In genomic region chr1:135159074-135159473, GRCm38 (mm10) we compare ENCODE assay signal across 12 mouse cellular contexts. TPM values are rescaled to one million over a fixed set of nuclear protein-coding genes. Genes with fewer than 3 reads are reported as not detected.
DNase-seq lines count a peak whose midpoint lies in the region; ATAC-seq and TF ChIP-seq lines count a peak whose summit lies in the region.
"Had no signal": no experiment of that assay in that cellular context is flagged by ENCODE, and none has a peak within 500 bp of the region (broad histone marks: within the 10 kb centered on the region; RNA-seq: fewer than 3 reads in every experiment).

No protein-coding gene starts in this region.

- TF ChIP-seq EP300 in liver, postnatal 0 days (IDR thresholded peaks at IDR 0.05; ENCODE audit: low read depth), result no peak

- H3K36me3 ChIP-seq in forebrain, postnatal 0 days (ENCODE audit: insufficient read depth), result peaks cover 22% of the 10 kb centered on the region
- H3K36me3 ChIP-seq in neural tube, embryonic 13.5 days, result peaks cover 24% of the 10 kb centered on the region
- peaks cover 14% of the 10 kb centered on the region for H3K36me3 ChIP-seq in liver, postnatal 0 days (replicated peaks; ENCODE audit: insufficient read depth, low read length)

- peaks cover 7% of the 10 kb centered on the region; the same call in 1 of the 2 replicates for H3K4me1 ChIP-seq in forebrain, postnatal 0 days (ENCODE audit: insufficient read depth)
- H3K4me1 ChIP-seq in neural tube, embryonic 13.5 days (replicated peaks), result peaks cover 50% of the 10 kb centered on the region
- peaks cover 2% of the 10 kb centered on the region; the same call in 1 of the 2 replicates for H3K4me1 ChIP-seq in liver, postnatal 0 days (ENCODE audit: insufficient read depth)

- peak; percentile 75 for ATAC-seq in forebrain, postnatal 0 days
- peak; percentile 73 for ATAC-seq in neural tube, embryonic 13.5 days (ENCODE audit: low read depth)
- ATAC-seq in liver, postnatal 0 days, result no peak
- ATAC-seq: Patski had no signal

- H3K9me3 ChIP-seq in forebrain, postnatal 0 days (ENCODE audit: low read length), result no peaks in the 10 kb centered on the region
- H3K9me3 ChIP-seq in neural tube, embryonic 13.5 days, result no peaks in the 10 kb centered on the region
- H3K9me3 ChIP-seq in liver, postnatal 0 days (ENCODE audit: low read length), result no peaks in the 10 kb centered on the region
- H3K9me3 ChIP-seq: liver, embryonic 15.5 days had no signal

- no peak overlapping the region for H3K4me3 ChIP-seq in forebrain, postnatal 0 days (ENCODE audit: low read depth, low read length)
- H3K4me3 ChIP-seq in neural tube, embryonic 13.5 days, result no peak overlapping the region
- no peak overlapping the region for H3K4me3 ChIP-seq in liver, postnatal 0 days (ENCODE audit: low read depth, low read length)
- H3K4me3 ChIP-seq: liver, embryonic 15.5 days had no signal

- DNase-seq in layer of hippocampus, adult 11-12 months (ENCODE audit: low spot score), result peak; percentile 73
- no peak for DNase-seq in layer of hippocampus, adult 9-10 months (ENCODE audit: low spot score)
- peak; percentile 80 for DNase-seq in forebrain, postnatal 0 days
- DNase-seq in left cerebral cortex, postnatal 10 days (ENCODE audit: extremely low spot score in 1 of 2, low spot score in 2 of 2), result peak; percentile 75 to 76
- no peak for DNase-seq in liver, postnatal 0 days
- no peak for DNase-seq in ovary, postnatal 10 days (ENCODE audit: low spot score)
- no peak for DNase-seq in thymus, postnatal 4 days

- no peak overlapping the region for H3K4me2 ChIP-seq in forebrain, postnatal 0 days (ENCODE audit: low read depth)
- 0 out of 2 replicates have a peak overlapping the region, but pooled peaks have one; percentile 9 for H3K4me2 ChIP-seq in neural tube, embryonic 13.5 days
- no peak overlapping the region for H3K4me2 ChIP-seq in liver, postnatal 0 days (ENCODE audit: low read depth, low read length)
- H3K4me2 ChIP-seq: liver, embryonic 15.5 days had no signal

- H3K9ac ChIP-seq in forebrain, postnatal 0 days, result no peak overlapping the region
- no peak overlapping the region for H3K9ac ChIP-seq in neural tube, embryonic 13.5 days
- no peak overlapping the region for H3K9ac ChIP-seq in liver, postnatal 0 days (replicated peaks)
- H3K9ac ChIP-seq: liver, embryonic 15.5 days had no signal

- no peak for TF ChIP-seq CTCF in forebrain, postnatal 0 days (IDR thresholded peaks at IDR 0.05; ENCODE audit: low read depth)
- TF ChIP-seq CTCF in liver, postnatal 0 days (IDR thresholded peaks at IDR 0.05; ENCODE audit: low read depth), result no peak

- intact Hi-C loops in left cerebral cortex, postnatal 10 days (cut with DNase I), result loop anchor here (5.0 kb wide), 1 partner anchor 213 kb away; no protein-coding TSS in a partner anchor

- WGBS in forebrain, postnatal 0 days, result 16% methylated on average over 7 of the region's 7 CpGs
- 34% methylated on average over 7 of the region's 7 CpGs for WGBS in neural tube, embryonic 13.5 days
- WGBS in liver, postnatal 0 days (ENCODE audit: insufficient replicate concordance), result 79% methylated on average over 7 of the region's 7 CpGs

- peak overlapping the region; percentile 69 for H3K27ac ChIP-seq in forebrain, postnatal 0 days (ENCODE audit: low read depth, low read length)
- peak overlapping the region; percentile 89 for H3K27ac ChIP-seq in neural tube, embryonic 13.5 days (replicated peaks)
- H3K27ac ChIP-seq in liver, postnatal 0 days (ENCODE audit: low read depth), result no peak overlapping the region
- H3K27ac ChIP-seq: liver, embryonic 15.5 days had no signal

- H3K27me3 ChIP-seq in forebrain, postnatal 0 days (ENCODE audit: insufficient read depth, low read length), result no peaks in the 10 kb centered on the region
- H3K27me3 ChIP-seq in neural tube, embryonic 13.5 days, result no peaks in the 10 kb centered on the region
- H3K27me3 ChIP-seq in liver, postnatal 0 days (ENCODE audit: insufficient read depth, low read length), result no peaks in the 10 kb centered on the region
- H3K27me3 ChIP-seq: Patski had no signal

RNA-seq across cellular contexts. Expression of gene Gpr37l1, which starts 8.4 kb away (rescaled TPM):
- 5.9 and 11.2 TPM in 2 replicates for total RNA-seq in forebrain, postnatal 0 days (2014; rRNA removed)
- 5.3 and 7.6 TPM in 2 replicates for polyA plus RNA-seq in forebrain, postnatal 0 days (2015; fragmentation: Nextera tagmentation; extraction: Ambion mirVana)
- 10 to 100 TPM; 99.0 to 99.3 TPM for total RNA-seq in left cerebral cortex, postnatal 10 days (2021)
- 0.63 and 0.76 TPM in 2 replicates for polyA plus RNA-seq in neural tube, embryonic 13.5 days (2015; fragmentation: Nextera tagmentation; extraction: Ambion mirVana)
- not detected in 2 replicates for polyA plus RNA-seq in liver, postnatal 0 days (2015; fragmentation: Nextera tagmentation; extraction: Ambion mirVana)
- polyA plus RNA-seq: C2C12; heart, postnatal 0 days; liver, embryonic 15.5 days had no signal

RNA-seq across cellular contexts. Expression of gene Arl8a, which starts 12.4 kb away (rescaled TPM):
- total RNA-seq in forebrain, postnatal 0 days (2014; rRNA removed), result 315 and 344 TPM in 2 replicates
- 428 and 457 TPM in 2 replicates for polyA plus RNA-seq in forebrain, postnatal 0 days (2015; fragmentation: Nextera tagmentation; extraction: Ambion mirVana)
- 100 to 1,000 TPM; 418 to 439 TPM for total RNA-seq in left cerebral cortex, postnatal 10 days (2021)
- polyA plus RNA-seq in neural tube, embryonic 13.5 days (2015; fragmentation: Nextera tagmentation; extraction: Ambion mirVana), result 331 and 336 TPM in 2 replicates
- polyA plus RNA-seq in liver, postnatal 0 days (2015; fragmentation: Nextera tagmentation; extraction: Ambion mirVana), result 11.3 and 12.5 TPM in 2 replicates

RNA-seq across cellular contexts. Expression of gene Ptpn7, which starts 26.6 kb away (rescaled TPM):
- 0.10 and 0.31 TPM in 2 replicates for total RNA-seq in forebrain, postnatal 0 days (2014; rRNA removed)
- 0.12 and 0.15 TPM in 2 replicates for polyA plus RNA-seq in forebrain, postnatal 0 days (2015; fragmentation: Nextera tagmentation; extraction: Ambion mirVana)
- total RNA-seq in left cerebral cortex, postnatal 10 days (2021), result under 1 TPM in 1 of 2 experiments, not detected in 1; 0.22 TPM
- 0.59 and 1.1 TPM in 2 replicates for polyA plus RNA-seq in neural tube, embryonic 13.5 days (2015; fragmentation: Nextera tagmentation; extraction: Ambion mirVana)
- 5.4 and 6.7 TPM in 2 replicates for polyA plus RNA-seq in liver, postnatal 0 days (2015; fragmentation: Nextera tagmentation; extraction: Ambion mirVana)

RNA-seq across cellular contexts. Expression of gene Lgr6, which starts 54.0 kb away (rescaled TPM):
- total RNA-seq in forebrain, postnatal 0 days (2014; rRNA removed), result 1.8 and 2.8 TPM in 2 replicates
- polyA plus RNA-seq in forebrain, postnatal 0 days (2015; fragmentation: Nextera tagmentation; extraction: Ambion mirVana), result 1.1 and 1.6 TPM in 2 replicates
- total RNA-seq in left cerebral cortex, postnatal 10 days (2021), result 1 to 10 TPM; 2.6 to 3.1 TPM
- polyA plus RNA-seq in neural tube, embryonic 13.5 days (2015; fragmentation: Nextera tagmentation; extraction: Ambion mirVana), result 1.4 and 2.0 TPM in 2 replicates
- 0.06 and 0.32 TPM in 2 replicates for polyA plus RNA-seq in liver, postnatal 0 days (2015; fragmentation: Nextera tagmentation; extraction: Ambion mirVana)

Comparison
In these comparisons a context has a peak if more than half of its experiments do, and no peak if none do; other contexts are left out.
1. DNase-seq: peak in layer of hippocampus, adult 11-12 months (single experiment), forebrain, postnatal 0 days (single experiment) and left cerebral cortex, postnatal 10 days (2 of 2); none in layer of hippocampus, adult 9-10 months (single experiment), liver, postnatal 0 days (single experiment), ovary, postnatal 10 days (single experiment) and thymus, postnatal 4 days (single experiment).
2. RNA of gene Arl8a, which starts 12.4 kb away (polyA plus RNA-seq): 428 to 457 TPM in forebrain, postnatal 0 days and 331 to 336 TPM in neural tube, embryonic 13.5 days; 11.3 to 12.5 TPM in liver, postnatal 0 days; every median in the first group is over 10 times any median in the second.